Mouse (Mus musculus) spleen, postnatal 14 days (tissue): Measurements from ENCODE around the gene Insl6.
A peak's percentile ranks its signal among the peaks of the same experiment; 100 is the strongest.

Experiments
- DNase-seq, 2 experiments: peaks; one replicate each; pipeline ENCODE4 v3.0.0; 2021 to 2022; ENCODE audit warnings: low spot score in 2 of 2

The Insl6 gene

DNA sequence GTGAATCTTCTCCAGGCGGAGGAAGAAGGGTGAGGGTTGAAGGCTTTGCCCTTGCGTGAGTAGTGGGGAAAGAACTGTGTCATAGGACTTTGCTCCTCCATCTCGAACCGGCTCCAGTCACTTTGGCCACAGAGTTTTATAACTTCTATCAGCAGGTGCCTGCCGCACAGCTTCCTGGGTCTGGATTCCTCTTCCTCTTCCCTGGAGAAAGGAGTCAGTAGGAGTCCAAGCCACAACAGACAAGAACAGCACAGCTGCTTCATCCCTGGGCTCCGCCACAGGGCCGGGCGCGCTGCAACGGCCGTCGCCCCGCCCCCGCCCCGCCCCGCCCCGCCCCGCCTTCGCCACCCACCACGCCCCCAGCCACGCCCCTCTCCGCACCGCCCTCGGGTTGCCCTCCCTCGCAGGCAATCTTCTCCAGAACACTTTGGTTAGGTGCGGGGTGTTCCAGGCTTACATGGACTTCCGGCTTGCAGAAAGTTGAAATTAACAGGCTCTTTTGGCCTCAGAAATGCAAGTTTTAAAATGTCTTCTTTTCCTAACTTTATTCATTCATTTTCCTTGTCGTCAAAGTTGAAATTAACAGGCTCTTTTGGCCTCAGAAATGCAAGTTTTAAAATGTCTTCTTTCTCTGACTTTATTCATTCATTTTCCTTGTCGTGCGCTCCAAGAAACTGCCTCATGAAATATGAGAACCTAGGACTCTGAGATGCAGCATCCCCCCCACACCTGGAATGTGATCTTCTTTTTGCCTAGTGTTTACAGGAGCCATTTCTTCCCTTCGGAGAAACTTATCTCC is at the start of gene Insl6:
Gene Insl6, minus strand, starts transcription at position 304 of the 799 bp plus-strand sequence.
- DNase-seq: peak; percentile 55 to 71

DNA sequence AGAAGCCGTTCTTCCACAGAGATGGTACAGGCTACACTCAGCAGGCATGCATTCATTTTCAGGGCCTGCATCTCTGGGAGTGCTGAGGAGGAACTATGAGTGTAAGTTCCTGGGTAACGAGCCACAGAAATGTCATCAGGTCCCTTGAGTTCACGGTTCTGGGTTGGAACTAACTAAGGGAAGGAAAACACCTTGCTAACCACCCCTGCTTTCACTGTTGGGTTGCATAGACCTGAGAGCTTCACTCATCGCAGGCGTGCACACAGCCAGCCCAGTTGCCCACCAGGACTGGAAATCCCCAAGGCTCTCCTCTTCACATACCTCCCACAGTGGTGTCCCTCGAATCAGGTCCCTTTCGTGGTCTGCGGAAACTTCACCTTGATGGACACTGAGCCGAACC is 49.8 kb upstream of the Insl6 start:
- no peak for DNase-seq

DNA sequence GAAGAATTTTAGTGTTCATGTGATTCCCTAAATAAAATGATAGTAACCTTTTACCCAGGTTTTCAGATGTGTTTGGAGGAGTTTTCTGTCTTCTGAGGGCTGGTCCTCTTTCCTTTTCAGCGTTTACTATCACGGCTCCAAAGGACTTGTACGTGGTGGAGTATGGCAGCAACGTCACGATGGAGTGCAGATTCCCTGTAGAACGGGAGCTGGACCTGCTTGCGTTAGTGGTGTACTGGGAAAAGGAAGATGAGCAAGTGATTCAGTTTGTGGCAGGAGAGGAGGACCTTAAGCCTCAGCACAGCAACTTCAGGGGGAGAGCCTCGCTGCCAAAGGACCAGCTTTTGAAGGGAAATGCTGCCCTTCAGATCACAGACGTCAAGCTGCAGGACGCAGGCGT is 48.3 kb upstream of the Insl6 start:
- DNase-seq: no peak

DNA sequence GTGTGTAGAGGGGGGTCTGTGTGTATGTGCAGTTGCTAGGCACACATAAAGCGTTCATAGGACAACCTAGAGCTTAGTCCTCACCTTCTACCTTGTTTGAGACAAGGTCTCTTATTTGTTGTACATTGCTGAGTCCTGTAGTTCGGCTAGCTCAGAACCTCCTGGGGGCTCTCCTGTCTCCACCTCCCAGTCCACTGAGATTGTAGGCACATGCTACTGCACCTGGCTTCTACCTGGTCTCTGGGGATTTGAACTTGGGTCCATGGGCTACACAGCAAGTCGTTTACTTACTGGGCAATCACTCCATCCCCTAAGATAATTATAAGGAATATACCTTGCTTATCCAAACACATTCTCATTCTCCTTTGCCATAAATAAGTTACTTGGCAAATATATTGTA is 47.5 kb upstream of the Insl6 start:
- no peak for DNase-seq

DNA sequence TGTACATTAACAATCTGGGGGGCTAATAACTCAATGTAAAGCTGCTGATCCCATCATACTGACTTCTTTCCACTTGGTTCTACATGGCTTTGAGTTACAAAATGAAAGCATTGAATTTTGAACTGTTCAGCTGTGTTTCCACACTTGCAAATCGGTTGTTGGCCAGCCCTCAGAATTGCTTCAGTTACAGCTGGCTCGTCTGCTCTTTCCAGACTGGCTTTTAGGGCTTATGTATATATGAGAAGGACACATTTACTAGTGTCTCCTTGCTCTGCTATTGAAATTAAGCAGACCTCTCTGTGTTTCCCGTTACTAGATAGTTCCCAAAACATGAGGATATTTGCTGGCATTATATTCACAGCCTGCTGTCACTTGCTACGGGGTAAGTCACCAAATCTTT is 47.0 kb upstream of the Insl6 start:
- no peak for DNase-seq

DNA sequence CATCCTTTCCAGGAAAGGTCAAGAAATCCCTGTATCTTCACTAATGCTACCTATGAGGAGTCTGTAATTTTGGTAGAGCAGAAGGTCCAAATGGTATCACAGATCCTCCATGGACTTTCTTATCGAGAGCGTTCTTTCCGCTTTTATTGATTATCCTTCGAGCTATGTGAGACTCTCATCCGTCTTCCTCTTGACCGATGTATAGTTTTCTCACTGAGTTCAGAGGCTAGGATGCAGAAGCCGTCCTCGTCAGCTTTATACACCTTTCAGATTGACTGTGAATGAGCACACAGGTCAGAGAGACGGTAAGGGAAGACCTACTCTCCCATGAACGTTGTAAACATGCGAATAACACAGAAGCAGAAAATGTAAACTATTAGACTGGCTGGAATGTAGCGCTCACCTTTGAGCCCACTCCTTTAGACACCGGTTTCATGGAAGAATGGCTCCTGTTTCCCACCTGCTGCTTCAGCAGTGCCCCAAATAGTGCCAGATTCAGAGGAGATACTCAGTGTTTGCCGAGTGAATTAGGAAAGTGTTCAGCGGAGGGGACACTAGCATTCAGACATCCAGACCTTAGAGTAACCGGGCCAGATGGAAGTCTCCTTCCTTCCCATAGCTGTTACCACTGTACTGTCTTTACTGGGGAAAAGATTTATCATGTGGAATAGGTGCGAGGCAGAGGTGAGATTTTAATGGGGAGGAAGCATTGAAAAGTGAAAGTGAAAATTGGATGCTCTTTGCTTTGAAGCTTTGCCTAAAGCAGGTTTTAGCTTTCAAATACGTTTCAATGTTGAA is 46.3 kb upstream of the Insl6 start:
- no peak for DNase-seq

DNA sequence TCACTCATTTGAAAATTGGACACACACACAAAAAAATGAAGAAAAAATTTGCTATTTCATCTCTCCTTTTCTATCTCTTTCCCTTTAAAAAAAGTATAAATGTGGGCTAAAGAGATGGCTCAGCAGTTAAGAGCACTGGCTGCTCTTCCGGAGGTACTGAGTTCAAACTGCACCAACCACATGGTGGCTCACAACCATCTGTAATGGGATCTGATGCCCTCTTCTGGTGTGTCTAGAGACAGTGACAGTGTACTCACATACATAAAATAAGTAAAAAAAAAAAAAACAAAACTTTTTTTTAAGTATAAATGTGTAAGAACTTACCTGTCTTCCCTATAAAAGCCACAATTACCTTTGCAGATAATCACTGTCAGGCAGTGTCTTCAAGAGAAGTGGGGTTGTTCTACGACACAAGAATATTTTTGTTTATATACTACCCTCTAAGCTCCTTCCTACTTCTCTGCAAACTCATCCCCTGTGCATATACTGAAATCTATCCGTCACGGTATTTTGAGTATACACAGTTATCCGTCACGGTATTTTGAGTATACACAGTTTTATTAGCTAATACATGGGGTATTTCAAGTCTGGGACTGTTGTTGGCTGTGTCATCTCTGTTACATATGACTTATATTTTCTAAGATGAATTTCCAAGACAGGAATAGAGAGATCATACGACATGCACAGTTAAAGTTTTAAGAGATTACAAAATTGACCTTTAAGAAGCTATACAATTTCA is 45.6 kb upstream of the Insl6 start:
- no peak for DNase-seq

DNA sequence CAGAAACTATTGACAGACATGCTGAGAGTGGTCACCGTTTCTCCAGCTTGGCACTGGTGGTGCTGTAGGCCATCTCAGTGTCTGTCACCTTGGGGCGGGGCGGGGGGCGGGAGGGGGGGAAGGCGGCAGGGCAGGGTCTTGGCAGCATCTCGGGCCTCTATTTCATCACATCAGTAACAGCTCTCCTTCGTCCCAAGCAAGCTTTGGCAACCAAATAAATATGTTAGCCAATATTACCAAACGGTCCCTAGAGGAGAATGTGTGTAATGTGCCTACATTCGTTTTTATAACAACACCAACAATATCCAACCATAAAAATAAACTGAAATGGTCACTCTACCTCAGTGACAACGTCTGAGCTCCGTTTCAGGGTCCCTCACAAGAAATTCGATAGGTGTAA is 45.0 kb upstream of the Insl6 start:
- no peak for DNase-seq

DNA sequence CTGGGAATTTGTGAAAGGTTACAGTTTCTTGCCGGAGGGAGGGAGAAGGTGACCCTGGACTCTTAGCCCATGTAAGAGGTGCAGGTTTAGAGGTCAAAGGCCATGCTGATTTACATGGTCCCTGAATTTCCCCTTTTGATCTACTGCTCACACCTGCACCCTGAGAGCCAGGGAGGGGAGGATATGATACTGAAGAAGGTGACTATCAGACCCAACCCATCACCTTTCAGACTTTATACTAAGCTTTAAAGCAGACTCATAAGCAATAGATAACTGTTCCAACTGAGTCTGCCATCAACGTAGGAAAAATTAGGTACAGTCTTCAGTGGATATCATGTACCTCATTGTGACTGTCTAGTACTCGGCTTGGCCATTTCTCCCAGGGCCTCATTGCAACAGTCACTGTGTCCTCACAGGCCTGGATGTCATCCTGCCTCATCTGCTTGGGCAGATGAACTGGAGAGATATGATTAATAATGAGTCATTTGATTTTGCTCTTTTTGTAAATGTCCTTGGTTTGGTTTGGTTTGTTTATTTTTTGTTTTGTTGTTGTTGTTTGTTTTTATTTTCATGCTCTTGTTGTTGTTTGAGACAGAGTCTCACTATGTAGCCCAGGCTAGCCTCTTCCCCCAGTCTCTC is 43.6 kb upstream of the Insl6 start:
- no peak for DNase-seq

DNA sequence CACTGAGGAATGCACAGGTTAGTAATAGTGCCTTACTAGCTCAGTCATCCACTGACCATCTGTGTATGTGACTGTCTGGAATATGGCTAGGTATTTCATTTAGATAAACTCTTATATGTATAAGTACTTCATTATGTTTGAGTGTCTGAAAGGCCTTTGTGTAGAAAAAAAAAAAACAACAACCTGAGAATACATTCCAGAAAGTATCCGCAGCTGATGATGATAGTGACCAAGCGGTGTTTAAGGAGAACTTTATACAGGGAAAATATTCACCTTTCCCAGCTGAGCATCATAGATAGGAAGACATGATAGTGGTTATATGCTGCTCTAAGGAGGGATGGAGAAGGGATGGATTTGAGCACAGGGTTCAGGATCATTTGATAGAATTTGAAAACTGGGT is 42.9 kb upstream of the Insl6 start:
- no peak for DNase-seq

DNA sequence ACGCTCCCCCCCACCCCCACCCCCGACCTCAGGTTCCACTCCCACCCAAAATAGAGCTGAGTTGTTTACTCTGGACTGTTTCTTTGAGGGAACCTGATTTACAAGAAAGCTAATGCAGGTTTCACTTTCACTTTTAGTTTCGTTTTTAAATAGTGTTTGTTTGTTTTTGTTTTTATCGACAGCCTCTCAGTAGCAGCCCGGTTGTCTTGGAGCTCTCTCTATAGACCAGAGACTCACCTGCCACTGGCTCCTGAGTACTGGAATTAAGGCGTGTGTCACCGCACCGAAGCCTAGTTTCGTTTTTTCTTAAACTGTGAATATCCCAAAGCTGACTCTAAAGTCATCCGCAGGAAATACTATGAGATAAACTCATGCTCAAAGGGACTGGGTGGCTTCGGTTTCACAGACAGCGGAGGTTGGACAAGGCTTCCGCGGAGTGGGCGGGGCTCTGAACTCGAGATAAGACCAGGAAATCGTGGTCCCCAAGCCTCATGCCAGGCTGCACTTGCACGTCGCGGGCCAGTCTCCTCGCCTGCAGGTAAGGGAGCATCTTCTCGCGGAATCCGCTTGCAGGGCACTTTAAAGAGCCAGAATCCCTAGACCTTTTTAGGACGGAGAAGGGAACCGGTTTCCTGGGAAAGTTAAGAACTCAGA is 41.9 kb upstream of the Insl6 start, which contains the start of the genes Plgrkt and Cd274:
Gene Plgrkt, minus strand, starts transcription at position 422 of the 654 bp plus-strand sequence.
Gene Cd274, plus strand, starts transcription at position 487 of the 654 bp plus-strand sequence.
- peak; percentile 75 to 82 for DNase-seq

DNA sequence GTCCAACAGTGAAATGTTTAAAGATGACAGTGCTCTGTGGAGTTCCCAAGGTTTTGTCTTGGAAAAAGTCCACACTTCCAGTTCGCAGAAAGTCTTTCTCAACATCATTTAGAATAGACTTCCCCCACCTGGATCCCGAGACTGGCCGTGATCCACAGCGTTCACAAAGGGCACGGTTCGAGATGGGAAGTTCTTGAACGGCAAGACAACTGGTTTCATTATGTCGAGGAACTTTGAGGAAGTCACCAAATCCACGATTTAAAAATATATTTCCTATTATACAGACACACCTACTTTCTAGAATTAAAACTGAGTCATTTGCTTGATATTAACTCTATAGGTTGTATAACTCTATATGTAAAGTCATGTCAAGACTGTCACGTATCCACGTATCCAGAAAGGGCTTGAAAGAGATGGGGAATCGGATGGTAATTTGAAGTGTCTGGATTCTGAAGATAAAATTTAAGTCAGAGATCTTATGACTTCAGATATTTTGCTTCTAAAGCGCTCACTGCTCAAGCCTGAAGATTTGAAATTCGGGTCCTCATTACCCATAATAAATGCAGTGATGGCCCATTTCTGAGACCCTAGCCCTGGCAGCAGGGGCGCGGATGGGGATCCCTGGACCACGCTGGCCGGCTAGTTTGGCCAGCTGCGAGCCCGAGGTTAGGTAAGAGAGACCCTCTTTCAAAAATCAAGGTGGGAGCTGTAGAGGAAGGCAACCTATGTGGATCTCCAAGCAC is 41.2 kb upstream of the Insl6 start:
- DNase-seq: no peak

DNA sequence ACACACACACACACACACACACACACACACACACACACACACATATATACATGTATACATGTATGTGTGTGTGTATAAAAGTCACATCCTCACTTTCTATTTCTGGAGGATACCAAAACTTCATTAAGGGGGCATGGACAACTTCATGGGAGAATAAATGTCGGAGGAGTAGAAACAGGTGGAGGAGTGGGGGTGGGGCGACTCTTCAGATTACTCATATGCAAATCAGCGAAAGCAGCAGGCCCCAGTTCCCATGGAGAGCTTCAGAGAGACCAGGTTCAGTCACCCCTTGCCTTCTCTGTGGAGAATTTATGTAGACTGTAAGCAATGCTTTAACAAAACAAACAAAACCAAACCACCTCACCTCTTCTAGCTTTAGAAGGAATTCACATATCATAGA is 39.9 kb upstream of the Insl6 start:
- peak in 1 of 2 experiments; percentile 41 for DNase-seq

DNA sequence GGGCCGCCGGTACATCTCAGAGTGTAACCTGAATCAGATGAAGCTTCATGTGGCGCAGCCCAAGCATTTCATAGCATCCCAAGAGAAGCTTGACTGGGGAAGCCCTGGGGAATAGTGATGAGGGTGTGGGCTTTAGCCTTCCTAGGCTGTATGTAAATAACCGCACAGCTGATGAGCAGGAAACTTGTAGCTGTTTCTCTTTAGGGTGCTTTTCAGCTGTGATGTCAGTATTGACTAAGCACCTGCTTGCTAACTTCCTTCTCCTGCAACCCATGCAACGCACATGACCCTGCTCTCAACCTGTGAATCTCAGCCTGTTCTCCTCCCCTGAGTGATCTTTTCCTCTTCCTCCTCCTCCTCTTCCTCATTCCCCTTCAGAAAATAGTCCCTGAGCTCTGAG is 38.9 kb upstream of the Insl6 start:
- no peak for DNase-seq

DNA sequence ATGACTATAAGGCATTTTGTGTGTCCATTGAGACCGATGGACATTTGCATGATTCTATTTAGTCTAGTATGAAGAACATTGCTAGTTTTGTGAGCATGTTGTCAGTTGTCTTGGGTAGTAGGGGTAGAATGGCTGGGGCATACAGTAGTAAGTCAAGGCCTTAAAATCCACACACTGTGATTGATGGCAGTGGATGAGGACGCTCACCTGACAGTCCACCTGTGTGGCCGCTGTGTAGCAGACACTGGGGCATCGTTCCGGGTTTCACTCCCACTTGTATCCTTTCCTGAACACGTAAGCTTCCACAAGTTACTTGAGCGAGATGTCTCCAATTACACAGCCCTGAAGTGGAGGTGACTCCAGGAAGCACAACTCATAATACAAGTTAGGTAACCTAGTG is 38.4 kb upstream of the Insl6 start:
- DNase-seq: no peak

DNA sequence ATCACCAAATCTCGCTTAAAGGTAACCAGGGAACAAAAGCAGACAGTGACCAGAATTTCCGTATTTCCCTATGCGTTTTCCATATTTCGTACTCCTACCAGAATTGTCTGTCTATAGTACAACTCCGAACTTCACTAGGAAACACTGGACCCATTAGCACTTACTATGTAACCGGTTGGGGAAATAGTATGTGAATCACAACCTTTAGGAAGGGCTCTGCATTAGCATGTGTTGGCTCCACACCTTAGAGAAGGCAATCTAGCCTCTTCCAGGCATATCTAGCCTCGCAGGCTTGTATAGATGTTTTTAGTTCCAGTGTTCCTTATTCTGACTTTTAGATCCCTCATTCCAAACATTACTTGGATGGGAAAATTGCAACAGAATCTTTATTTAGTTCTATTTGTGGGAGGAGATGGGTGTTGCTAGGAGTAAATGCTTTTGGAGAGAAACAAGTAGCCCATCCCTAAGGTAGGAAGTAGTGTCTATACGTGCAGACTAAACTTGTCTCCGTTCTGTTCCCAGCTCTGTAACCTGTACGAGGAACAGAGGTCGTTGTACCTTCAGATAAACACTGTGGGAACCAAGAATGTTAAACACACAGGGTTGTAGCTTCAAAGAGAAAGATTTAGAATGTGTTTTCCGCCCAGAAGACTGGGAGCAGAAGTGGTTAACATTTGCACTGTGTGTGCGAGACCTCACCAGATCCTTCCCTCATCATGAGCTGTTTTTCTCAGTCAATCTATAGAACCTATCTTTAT is 37.2 kb upstream of the Insl6 start:
- no peak for DNase-seq

DNA sequence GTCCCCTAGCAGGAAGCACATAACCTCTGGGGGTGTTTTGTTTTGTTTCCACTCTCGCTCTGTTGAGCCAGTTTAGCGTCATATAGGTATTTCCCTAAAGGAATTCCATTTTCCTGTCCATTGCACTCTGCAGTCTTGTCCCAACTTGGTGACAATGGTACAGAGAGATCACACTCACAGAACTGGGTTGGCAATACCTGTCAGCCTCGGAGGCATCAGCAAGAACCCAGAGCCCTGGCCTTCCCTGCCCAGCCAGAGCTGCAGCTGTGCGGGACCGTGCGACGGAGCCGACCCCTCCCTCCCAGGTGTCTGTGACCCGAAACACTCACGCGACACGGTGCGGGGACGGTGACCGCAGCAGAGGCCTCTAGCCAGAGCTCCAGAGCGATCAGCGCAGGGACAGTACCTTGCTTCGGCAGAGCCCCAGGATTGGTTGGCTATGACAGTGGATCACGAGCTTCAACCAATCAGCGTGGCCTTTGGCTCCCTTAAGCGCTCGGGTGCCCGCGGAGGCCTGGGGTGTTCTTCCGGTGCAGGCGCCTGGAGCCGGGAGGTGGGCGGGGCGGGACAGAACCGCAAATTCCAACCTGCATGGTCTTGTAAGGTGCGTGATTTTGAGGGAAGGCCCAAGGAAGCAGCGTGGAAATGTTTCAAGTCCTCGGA is 36.4 kb upstream of the Insl6 start:
- DNase-seq: peak; percentile 73 to 78

DNA sequence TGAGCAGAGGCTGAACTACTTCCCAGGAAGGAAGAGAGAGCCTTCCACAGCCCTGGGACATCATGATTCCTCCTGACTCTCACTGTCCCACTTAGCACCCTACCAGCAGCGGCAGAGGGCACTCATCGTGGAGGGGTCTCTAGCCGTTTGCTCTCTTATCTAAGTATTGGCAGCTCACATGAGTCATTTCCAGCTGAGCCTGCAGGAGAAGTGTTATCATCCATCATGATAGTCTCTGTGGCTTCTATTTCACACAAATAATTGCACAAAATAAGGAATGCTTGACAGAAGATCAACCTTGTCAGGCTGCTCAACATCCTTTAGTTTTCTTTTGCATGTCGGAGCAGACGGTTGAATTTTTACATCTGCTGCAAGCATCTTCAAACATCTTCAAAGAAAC is 35.1 kb upstream of the Insl6 start:
- no peak for DNase-seq

DNA sequence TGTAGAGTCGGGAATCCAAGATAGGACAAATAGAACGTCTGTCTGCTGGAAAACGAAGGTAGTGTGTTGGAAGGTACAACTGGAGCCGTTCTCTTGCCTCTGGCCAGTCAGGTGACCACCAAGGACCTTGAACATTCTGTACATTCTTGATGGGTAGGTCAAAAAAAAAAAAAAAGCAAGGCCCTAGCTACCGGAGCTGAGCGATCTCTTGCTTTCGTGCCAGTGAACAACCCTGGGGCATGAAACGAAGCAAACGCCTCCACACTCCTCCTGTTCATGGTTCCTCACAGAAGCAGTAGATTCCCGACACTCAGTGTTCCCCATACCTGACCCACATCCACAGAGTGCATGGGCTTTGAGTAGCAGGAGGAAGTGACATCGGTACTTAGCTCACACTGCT is 31.1 kb upstream of the Insl6 start:
- DNase-seq: no peak
